Mouse (Mus musculus): ENCODE data around the gene Rbm20. TPM values are rescaled to one million over a fixed set of nuclear protein-coding genes. Genes with fewer than 3 reads are reported as not detected.
A peak's percentile ranks its signal among the peaks of the same experiment; 100 is the strongest.

The Rbm20 gene
- total RNA-seq, 2 experiments from 2014 or later, result 2.9 to 3.8 TPM

DNA sequence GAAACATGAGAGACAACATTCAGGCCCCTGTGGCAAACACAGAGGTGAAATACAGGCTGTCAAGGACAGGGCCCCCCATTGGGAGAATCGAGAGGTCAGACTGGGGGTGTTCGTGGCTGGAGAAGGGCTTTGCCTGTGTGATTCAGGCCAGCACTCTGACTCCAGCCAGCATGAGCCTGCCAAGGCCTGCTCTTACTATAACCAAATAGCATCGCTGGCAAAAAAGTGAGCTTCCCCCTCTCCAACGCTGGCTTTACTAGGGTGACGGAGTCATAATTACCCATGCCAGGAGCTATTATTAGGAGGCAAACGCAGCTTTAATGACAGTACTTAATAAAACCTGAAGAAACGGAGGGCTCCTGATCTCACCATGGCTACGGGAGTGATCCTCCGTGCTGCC, 179.7 kb downstream of the Rbm20 start:
- DNase-seq (ENCODE audit: low spot score in 2 of 2), result no peak
- intact Hi-C loops (cut with DNase I), result no loop called here

DNA sequence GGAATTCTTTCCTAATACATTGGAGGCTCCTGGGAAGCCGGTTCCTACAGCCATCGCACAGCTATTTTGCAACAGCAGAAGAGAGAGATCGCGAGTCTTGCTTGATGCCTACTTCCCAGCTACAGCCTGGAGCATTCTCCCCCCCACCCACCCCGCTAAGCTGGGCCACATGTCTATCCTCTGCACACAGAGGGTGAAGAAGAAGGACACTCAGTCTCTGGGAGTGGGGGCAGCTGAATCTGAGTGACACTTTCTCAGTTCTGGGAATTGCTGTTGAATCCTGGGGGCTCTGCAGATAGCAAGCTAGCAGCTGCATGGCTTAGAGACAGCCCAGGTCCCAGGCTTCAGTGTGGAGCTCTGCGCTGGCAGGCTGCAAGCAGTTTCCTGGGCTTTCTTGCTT, 180.9 kb downstream of the Rbm20 start:
- DNase-seq (ENCODE audit: low spot score in 2 of 2), result no peak

DNA sequence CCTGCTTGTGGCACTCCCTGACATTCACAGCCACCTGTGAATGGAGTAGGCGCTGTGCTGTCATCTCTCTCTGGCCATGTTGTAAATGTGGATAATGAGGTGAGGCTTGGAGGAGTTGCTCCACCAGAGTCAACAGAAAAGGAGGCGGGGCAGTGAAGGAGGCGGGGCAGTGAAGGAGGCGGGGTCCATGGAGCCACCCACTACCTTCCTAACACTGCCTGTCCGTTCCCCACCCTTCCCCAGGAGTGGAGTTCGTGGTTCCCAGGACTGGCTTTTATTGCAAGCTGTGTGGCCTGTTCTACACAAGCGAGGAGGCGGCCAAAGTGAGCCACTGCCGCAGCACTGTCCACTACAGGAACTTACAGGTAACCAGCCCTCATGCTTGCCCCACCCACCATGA, 182.0 kb downstream of the Rbm20 start:
- intact Hi-C loops (cut with DNase I), result no loop called here
- DNase-seq (ENCODE audit: low spot score in 2 of 2), result no peak

More for the DNA sequence above, 180.9 kb downstream of the Rbm20 start:
- intact Hi-C loops (cut with DNase I), result no loop called here

DNA sequence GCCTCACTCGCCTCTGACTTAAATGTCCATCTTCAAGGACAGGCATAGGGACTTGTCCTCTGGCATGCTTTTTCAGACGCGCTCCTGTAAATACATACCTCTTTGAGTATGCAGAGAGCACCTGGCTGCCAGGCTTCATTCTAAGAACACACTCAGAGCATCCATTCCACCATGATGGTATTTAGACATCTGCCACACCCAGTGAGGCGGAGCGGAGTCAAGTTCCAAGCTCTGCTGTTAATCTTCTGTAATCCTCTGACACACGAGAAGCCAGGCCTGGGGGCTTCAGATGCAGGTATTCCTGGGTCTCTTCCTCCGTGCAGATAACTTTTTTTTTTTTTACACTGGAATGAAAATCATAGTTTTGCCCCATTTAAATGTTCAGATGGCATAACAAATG, 182.5 kb downstream of the Rbm20 start:
- DNase-seq (ENCODE audit: low spot score in 2 of 2), result no peak
- intact Hi-C loops (cut with DNase I), result no loop called here

DNA sequence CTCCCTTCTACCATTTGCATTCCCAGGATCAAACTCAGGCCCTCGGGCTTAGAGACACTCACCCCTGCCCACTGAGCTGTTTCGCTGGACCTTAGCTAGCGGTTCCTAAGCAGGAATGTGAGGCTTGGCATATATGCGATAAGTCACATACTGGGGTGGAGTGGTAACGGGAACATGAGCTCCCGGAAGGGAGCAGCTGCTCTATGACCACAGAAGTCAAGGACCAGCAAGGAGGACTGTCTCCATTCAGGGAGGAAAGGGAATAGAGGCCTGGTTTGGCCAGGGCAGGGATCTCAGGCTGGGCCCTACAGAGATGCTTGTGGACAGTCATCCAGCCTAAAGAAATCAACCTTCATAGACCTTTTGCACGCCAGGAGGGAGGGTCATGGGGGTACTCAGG, 184.2 kb downstream of the Rbm20 start:
- no peak for DNase-seq (ENCODE audit: low spot score in 2 of 2)
- intact Hi-C loops (cut with DNase I), result no loop called here

DNA sequence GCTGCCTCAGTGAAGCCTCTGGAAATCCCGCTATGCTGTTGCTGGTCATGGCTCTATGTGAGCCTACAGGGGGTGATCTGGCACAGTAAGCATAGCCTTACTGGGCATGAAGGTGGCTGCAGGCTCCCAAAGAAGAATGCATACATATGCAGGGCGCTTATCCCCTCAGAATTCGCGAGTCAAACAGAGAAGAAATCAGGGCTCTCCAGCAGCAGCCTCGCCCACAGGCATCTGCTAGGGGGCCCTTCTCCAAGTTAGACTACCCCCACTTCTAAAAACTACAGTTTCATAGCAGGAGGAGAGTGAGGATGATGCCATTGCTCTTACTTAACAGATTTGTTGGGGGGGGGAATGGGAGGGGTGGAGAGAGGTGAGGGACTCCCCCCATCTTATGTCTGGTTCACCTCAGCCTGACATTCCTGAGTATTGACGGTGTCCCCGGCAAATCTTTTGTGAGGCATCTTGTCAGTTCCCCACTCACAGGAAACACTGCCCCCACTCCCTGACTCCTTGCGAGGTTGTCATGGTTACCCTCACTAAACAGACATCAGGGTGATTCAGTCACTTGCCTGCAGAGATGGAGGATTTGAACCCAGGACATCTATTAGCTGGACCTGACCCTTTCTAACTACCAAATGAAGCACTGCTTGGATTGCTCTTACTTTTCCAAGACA, 185.6 kb downstream of the Rbm20 start:
- peak; percentile 43 to 45 for DNase-seq (ENCODE audit: low spot score in 2 of 2)
- intact Hi-C loops (cut with DNase I), result no loop called here

DNA sequence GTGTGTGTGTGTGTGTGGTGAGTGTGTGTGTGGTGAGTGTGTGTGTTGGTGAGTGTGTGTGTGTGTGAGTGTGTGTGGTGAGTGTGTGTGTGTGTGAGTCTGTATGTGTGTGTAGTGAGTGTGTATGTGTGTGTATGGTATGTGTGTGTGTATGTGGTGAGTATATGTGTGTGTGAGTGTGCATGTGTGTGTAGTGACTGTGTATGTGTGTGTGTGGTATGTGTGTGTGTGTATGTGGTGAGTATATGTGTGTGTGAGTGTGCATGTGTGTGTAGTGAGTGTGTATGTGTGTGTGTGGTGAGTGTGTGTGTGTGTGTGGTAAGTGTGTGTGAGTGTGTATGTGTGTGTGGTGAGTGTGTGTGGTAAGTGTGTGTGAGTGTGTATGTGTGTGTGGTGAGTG, 190.1 kb downstream of the Rbm20 start:
- intact Hi-C loops (cut with DNase I), result no loop called here
- no peak for DNase-seq (ENCODE audit: low spot score in 2 of 2)

DNA sequence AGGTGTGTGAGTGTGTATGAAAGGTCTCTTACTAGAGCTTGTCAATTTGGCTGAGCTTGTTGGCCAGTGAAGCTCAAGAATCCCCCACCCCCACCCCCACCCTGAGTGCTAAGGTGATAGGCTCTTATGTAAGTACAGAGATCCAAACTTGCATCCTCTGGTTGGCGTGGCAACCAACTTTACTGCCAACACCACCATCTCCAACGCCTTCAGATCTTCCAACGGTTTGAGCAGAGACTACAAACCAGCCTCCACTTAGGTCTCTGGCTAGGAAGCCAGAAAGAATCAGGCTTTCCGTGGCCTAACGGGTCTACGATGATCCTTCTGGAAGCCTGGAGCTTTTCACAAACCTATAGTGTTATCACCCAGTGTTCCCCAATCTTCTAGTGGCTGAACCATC, 191.0 kb downstream of the Rbm20 start:
- intact Hi-C loops (cut with DNase I), result no loop called here
- DNase-seq (ENCODE audit: low spot score in 2 of 2), result peak in 1 of 2 experiments; percentile 79

DNA sequence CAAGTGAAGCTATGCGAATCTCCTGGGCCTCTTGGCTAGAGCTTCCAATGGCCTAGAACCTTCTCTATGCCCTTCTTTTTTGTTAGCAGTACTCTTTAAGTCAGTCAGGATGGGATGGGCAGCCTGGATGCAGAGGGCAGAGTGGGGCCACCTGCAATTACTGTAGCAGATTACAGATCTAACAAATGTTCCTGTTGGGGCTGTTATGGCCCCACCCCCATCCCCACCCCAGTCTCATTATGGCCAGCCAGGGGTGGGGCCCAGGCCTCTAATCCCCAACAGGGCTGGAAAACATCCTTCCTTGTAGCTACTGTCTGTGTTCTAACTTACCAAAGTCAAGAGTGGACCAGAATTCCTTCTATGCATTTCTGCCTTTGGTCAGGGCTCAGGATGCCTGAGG, 191.7 kb downstream of the Rbm20 start:
- no peak for DNase-seq (ENCODE audit: low spot score in 2 of 2)
- intact Hi-C loops (cut with DNase I), result no loop called here

DNA sequence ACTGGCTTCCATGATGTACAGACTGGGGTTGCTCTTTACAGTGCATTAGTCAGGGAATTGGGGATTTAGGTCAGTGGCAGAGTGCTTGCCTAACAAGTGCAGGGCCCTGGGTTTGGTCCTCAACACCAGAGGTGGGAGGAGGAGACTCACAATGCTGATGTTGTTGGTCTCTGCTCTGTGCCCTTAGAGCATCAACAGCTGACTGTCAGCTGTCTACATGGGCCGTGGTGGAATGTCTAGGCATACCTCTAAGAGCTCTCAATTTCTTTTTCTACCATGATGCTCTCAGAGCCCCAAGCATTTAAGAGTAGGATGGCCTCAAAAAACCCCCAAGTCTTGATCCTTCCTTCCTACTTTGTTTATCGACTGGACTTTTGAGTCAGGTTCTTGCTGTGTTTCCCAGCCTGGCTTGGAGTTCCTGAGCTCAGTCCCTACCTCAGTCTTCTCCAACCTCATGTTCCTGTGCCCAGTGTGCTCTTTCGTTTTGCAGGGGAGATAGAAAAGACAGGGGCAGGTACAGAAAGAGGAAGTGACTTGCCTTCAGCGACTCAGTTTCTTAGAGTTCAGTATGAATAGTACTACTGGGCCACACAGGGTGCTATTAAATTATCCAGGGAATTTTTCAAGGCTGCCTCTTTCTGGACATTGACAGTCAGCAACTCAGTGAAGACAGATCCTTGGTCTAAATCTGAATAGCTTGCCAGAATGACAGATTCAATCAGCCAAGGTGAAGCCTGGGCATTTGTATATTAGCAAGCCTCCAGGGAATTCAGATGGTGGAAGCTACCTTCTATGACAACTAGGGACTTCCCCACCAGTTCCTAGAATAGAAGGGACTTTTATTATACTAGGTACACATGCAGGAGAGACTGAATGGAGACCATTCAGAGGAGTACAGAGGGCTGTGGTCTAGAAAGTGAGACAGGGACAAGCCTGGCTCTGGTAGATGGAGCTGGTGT, 192.6 kb downstream of the Rbm20 start:
- no peak for DNase-seq (ENCODE audit: low spot score in 2 of 2)
- intact Hi-C loops (cut with DNase I), result no loop called here

DNA sequence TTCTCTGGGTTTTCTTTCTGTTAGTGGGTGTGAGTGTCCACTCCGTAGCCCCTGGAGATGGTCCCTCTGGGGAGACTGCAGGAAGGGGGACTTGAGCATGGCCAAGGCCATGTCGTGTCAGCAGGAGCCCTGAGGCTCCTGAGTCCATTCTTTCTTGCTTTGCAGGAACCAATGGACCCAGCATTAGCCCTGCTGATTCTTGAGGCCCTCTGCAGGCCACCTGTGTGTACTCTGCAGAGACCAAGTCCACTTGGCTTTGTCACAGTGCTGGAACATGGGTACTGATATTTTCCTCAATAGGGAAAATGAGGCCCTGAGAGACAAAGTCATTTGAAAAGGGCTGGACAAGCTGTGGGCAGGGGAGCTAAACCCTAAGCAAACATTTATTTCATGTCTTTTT, 193.5 kb downstream of the Rbm20 start:
- no peak for DNase-seq (ENCODE audit: low spot score in 2 of 2)
- intact Hi-C loops (cut with DNase I), result no loop called here

DNA sequence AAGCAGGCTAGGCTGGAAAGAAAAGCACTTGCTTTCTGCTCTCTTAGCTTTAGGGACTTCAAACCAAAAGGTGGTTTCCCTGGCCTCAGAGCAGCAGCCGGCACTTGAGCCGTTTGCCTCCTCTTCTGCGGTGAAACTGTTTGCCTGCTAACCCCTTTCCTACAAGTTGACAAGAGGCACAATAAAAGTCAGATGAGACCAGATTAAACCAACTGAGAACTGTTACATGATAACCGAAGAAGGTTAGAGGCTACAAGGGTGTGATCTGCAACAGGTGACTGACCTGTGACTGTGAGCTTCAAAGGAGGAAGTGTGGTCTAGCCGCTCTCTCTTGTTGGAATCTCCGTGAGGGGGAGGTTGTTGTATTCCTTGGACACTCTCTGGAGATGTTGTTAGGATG, 194.4 kb downstream of the Rbm20 start:
- intact Hi-C loops (cut with DNase I), result no loop called here
- DNase-seq (ENCODE audit: low spot score in 2 of 2), result no peak

DNA sequence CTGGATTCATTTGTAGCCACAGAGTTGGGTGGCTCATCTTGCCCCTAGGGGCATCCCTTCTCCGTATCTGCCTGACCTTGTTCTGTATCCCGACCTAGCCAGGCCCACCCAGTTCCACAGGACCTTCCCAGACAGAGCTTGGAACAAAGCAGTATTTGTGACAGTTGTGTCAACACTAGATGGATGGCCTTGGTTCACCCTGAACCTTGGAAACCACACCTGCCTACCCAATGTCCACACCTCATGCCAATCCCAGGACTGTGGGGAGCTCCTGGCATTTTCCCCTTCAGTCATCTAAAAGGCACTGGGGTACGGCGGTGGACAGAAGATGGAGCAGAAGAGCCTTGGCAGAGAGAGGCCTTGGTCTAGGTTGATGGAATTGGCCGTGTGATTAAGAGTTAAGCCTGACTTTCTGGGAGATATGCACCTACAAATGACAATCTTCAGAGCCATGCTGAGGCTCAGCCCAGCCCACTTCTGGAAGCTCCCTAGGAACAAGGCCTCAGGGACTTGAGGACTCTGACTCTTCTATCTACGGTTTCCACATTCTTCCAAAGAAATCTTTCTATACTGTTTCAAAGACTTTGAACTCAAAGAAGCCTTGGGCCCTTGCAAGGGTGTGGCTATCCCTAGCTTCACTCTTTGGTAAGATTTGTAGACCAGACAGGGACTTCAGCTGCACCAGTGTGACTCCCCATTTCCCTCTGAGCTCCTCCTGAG, 196.0 kb downstream of the Rbm20 start:
- DNase-seq (ENCODE audit: low spot score in 2 of 2), result no peak
- intact Hi-C loops (cut with DNase I), result no loop called here

DNA sequence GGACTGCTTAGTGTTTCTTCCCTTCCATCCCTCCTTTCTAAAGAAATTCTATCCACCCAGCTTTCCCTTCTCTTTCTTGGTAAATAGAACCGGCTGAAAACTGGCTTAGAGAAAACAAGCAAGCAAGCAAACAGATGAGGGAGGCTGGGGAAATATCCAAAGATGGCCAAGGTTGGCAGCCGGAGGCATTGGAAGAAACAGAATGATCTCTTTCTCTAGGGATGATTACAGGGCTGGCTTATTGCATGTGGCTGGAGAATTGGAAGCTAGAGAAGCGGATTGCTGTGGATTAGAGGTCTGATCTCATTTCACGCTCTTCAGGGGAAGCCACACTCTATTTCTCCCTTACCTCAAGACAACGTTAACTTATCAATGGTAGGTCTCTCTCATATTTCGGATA, 198.1 kb downstream of the Rbm20 start:
- intact Hi-C loops (cut with DNase I), result no loop called here
- no peak for DNase-seq (ENCODE audit: low spot score in 2 of 2)

DNA sequence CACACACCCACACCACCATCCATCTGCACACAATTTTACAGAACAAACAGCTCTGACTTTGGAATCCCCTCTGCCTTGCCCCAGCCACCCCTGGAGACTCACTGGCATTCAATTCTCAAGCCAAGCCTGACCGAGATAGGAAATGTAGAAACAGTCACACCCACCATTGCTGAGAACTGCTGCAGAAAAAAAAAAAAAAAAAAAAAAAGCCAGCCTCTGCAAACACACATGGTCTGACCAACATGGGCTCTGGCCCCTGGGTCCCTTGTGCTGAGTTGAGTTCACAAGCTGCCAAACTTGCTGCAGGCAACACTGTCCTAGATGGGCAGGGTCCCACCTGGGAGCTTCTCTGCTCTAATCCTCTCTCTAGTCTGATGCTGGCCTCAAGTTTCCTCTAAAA, 200.7 kb downstream of the Rbm20 start:
- intact Hi-C loops (cut with DNase I), result no loop called here
- DNase-seq (ENCODE audit: low spot score in 2 of 2), result no peak

DNA sequence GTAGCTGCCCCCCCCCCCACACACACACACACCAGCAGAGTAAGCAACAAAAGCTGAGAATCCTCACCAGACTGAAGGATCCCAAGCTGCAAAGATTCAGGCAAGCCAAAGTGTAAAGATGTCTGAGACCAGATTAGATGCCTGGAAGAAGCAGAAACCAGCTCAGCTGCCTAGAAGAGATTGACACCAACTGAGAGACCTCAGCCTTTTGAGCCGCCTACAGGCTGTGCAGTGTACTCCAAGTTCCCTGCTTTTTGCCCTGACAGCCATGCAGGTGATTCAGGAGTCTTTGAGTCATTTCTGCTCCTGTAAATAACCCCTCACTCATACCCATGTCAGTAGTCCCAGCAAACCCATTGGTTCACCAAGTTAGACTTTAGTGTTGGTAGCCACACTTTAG, 203.4 kb downstream of the Rbm20 start:
- DNase-seq (ENCODE audit: low spot score in 2 of 2), result no peak
- intact Hi-C loops (cut with DNase I), result no loop called here

DNA sequence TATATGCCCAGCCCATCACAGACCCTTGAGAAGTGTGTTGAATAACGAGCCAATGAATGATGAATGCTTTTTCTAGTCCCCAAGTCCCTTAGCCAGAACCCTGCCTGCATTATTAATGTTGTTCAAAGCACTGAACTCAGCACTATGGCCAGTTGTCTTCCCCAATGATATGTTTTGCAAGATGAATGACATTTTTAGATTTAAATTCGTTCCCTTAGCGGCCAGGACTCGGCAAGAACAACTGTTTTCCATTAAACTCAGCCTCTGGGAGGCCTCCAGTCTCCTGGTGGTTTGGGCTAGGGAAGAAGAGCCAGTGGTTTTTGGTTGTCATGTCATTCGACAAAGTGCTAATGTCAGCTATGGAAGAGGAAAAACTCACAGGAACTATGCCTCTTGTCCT, 204.7 kb downstream of the Rbm20 start:
- intact Hi-C loops (cut with DNase I), result no loop called here

DNA sequence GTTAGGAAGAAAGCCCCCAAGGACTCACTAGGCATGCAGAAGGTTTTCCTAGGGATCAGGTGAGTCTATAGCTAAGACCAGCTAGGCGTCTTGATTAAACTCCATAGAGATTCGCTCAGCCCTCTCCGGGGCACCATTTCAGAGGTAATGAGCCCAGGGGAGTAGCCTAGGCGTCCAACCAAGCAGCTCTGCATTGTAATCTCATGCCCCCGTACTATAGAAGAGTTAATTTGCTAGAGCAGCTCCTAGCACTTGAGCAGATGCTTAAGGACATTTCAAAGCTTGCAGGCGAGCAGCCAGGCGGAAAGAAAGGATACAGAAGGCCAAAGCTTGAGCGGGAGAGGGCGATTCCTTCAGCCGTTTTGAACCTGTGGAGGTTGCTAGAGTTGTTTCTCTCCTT, 208.3 kb downstream of the Rbm20 start:
- DNase-seq (ENCODE audit: low spot score in 2 of 2), result no peak
- intact Hi-C loops (cut with DNase I), result no loop called here

More for the DNA sequence above, 204.7 kb downstream of the Rbm20 start:
- DNase-seq (ENCODE audit: low spot score in 2 of 2), result no peak

DNA sequence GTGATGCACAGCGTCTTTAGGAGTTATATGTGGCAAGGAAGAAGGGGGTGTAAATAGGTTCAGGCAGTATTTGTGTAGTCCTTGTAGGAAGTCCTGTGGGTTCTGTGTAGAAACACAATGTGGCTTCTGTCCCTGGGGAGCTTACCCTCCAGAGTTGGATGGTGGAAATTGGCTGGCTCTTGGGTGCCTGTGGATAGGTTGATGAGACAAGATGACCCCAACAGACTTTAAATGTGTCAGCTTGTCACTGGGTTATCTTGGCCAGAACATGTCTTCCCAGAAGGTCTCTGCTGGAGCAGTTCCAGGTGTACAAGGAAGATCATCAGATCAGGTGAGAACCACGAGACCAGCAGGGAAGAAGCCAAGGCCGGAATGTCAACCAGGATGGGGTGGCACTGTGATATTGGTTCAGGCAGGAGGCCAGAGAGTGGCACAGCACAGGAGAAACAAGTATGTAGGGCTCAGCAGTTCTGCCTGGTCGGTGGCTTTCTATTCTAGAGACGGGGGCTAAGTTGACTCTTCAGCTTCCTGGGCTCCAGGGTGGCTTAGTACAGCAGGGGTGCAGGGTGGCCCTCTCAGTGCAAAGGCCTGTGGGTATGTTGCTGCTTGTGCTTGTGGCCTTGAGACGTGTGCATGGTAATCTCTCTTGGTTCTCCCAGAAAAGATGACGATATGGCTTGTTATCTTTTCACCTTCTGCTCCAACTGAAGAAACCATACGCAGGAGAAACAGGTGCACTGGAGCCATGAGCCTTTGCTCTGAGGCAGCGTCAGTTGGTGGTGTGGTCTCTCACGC, 209.7 kb downstream of the Rbm20 start:
- DNase-seq (ENCODE audit: low spot score in 2 of 2), result no peak
- intact Hi-C loops (cut with DNase I), result no loop called here

DNA sequence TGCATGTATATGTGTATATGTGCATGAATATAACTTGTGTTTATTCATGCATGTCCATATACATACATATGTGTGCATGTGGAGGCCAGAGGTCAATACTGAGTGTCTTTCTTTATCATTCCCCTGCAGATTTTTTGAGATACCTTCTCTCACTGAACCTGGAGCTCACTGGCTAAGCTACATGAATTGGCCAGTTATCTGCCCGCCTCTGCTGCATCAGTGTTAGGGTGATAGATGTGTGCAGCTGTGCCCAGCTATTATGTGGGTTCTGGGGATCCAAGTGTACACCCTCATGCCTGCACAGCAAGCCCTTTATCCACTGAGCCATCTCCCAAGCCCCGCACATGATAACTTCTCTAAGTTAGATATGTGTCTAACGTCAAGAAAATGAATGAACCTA, 210.7 kb downstream of the Rbm20 start:
- intact Hi-C loops (cut with DNase I), result no loop called here
- DNase-seq (ENCODE audit: low spot score in 2 of 2), result no peak
